Mouse (Mus musculus) right cerebral cortex, postnatal 25 days (tissue): ENCODE data around the gene Acsl3.

Source experiments
- DNase-seq: peaks from one replicate; pipeline ENCODE4 v3.0.0; 2022

Gene Acsl3

GRCm38 (mm10) chr1:78657671-78658440, at the start of gene Acsl3, which contains the start of gene Utp14b:
TSS of gene Acsl3 (plus strand) at chr1:78657825.
TSS of gene Utp14b (plus strand) at chr1:78658038.
- DNase-seq, result peak; percentile 98

- DNase-seq, result no peak
These were observed 48.3 kb upstream of the Acsl3 start for GRCm38 (mm10) chr1:78609134-78609907.

- no peak for DNase-seq
These were observed 46.6 kb upstream of the Acsl3 start for GRCm38 (mm10) chr1:78611039-78611438.

- no peak for DNase-seq
These were observed 44.7 kb upstream of the Acsl3 start for GRCm38 (mm10) chr1:78612959-78613358.

GRCm38 (mm10) chr1:78624352-78624751, 33.3 kb upstream of the Acsl3 start:
- DNase-seq, result no peak

GRCm38 (mm10) chr1:78634486-78634885, 23.1 kb upstream of the Acsl3 start:
- DNase-seq, result no peak

- no peak for DNase-seq
These were observed 16.8 kb upstream of the Acsl3 start for GRCm38 (mm10) chr1:78640871-78641270.

- DNase-seq, result no peak
These were observed 15.8 kb upstream of the Acsl3 start for GRCm38 (mm10) chr1:78641791-78642190.

GRCm38 (mm10) chr1:78642197-78642596, 15.4 kb upstream of the Acsl3 start:
- DNase-seq, result no peak

GRCm38 (mm10) chr1:78647317-78647885, 10.2 kb upstream of the Acsl3 start:
- DNase-seq, result no peak

GRCm38 (mm10) chr1:78649269-78650061, 8.2 kb upstream of the Acsl3 start:
- DNase-seq, result no peak

GRCm38 (mm10) chr1:78656472-78656871, 1.2 kb upstream of the Acsl3 start:
- no peak for DNase-seq

GRCm38 (mm10) chr1:78657021-78657629, 500 bp upstream of the Acsl3 start:
- DNase-seq, result no peak

- peak; percentile 21 for DNase-seq
These were observed 1.0 kb downstream of the Acsl3 start for GRCm38 (mm10) chr1:78658441-78659269.

GRCm38 (mm10) chr1:78659270-78659823, 1.7 kb downstream of the Acsl3 start:
- DNase-seq, result no peak

GRCm38 (mm10) chr1:78664326-78664725, 6.7 kb downstream of the Acsl3 start:
- no peak for DNase-seq

- no peak for DNase-seq
These were observed 8.4 kb downstream of the Acsl3 start for GRCm38 (mm10) chr1:78665954-78666499.

GRCm38 (mm10) chr1:78666585-78666984, 9.0 kb downstream of the Acsl3 start:
- DNase-seq, result no peak

- DNase-seq, result no peak
These were observed 24.7 kb downstream of the Acsl3 start for GRCm38 (mm10) chr1:78682291-78682690.

- DNase-seq, result no peak
These were observed 26.5 kb downstream of the Acsl3 start for GRCm38 (mm10) chr1:78684128-78684527.

- DNase-seq, result no peak
These were observed 29.2 kb downstream of the Acsl3 start for GRCm38 (mm10) chr1:78686872-78687271.
